Mouse (Mus musculus) Muller cell, postnatal 12 days (primary cell): ENCODE measurements around the gene Nav2.

Experiments
- DNase-seq: peaks from one replicate; pipeline ENCODE4 v3.0.0-alpha.2; 2015; ENCODE audit errors: inconsistent ontology term

Gene Nav2

DNA sequence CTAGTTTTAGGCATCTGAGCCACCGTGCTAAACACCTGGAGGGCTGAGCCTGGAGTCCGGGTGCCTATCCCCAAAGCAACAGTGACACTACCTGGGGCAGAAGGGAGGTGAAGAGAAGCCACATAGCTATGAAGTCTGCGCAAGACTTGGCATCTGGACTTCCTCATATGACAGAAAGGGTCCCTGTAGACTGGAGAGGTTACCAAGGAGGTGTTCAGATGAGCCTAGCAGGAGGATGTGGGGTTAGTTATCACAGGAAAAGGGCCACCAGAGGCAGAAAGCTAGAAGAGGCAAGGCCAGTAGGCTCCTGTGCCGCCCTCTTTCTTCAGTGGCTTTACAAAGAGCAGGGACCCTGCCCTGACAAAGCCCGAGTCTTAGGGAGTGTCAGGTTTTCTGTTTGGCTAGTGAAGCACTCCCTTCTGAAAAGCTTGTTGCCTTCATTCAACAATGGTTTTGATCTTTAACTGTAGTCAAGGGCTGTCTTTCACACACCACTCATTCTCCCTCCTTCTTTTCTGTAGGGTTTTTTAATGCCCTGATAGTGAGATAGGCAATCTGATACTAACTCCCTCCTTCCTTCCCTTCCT, 417.7 kb downstream of the Nav2 start:
- DNase-seq: no peak

DNA sequence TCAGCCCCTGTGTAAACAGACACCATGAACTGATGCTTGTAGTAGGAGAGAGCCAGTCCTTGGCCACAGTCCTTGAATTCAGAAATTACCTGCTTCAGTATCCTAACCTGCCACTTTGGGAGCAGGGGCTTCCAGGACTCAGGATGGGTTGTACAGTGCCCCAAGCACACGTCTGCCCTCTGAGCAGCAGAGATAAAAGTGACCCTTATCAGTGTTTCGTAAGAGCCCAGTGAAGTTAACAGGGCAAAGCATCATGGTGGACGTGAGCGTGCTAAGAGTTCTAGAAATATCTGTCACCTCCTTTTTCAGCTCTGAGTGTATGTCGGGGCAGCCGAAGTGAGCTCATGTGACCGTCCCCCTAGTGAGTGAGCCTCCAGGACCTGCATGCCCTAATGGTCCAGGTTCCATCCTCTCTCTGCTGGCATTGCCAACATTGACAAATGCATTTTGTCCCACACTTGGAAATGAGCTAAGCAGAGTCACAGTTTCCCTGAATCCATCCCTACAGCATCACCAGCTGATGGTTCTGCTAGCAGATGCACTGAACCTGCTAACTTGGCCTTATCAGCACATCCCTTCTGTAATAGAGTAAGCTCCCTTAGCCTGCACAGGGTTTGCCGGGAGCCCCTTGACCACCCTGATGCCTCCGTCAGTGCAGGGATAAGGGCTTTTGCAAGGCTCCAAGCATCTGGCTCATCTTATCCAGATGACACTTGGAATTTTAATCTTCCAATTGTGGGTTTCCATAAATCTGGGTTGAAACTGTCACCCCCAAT, 418.6 kb downstream of the Nav2 start:
- no peak for DNase-seq

DNA sequence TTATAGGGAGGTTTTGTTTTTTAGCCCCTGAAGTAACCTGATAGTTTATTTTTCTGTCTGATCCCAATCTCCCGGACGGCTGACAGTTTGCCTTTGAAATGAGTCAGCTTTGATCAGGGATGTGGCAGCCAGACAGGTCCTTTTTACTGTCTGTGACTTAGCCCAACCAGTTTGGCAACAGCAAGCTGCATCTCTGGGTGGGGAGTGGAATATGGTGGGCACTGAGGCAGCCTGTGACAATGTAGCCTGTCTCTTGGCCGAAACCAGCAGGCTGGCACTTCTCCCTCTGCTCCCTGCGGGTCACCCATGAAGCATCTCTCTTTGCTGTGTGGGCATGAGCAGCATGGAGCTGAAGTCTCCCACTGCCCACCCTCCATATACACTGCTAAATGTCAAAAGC, 421.7 kb downstream of the Nav2 start:
- DNase-seq: peak; percentile 63

DNA sequence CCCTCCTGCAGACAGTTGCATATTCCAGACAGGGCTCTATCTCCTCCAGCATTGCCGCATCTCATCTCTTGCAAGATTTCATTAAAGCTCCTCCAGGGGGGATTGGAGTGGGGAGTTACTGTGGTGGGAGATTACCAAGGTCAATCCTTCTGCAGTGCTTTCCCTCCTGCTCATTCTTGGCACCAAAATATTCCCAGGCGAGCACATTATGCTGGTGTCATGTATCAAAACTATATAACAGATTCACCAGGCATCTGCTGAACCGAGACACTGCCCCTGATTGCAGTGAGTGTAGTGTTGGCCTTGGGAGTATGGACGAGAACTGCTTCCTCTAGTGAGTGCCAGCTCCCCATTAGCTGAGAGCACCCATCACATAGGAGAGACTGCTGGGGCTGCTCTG, 423.4 kb downstream of the Nav2 start:
- no peak for DNase-seq

DNA sequence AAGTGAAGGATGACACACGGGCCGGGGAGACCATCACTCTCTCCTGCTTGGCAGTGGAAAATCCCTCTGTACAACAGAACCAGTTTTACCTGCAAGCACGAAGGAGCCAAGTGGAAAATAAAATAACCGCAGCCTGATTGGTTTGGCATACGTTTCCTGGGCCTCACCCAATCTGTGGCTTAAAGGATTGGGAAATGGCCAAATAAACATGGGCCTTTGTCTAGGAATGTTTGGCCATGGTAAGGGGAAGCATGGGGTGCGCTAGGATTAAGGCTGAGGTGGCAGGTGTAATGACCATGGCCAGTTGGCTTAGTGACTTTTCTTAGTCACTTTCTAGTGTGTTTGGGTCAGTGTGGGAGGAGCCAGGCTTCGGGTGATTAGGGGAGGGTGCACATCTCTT, 424.1 kb downstream of the Nav2 start:
- DNase-seq: no peak

DNA sequence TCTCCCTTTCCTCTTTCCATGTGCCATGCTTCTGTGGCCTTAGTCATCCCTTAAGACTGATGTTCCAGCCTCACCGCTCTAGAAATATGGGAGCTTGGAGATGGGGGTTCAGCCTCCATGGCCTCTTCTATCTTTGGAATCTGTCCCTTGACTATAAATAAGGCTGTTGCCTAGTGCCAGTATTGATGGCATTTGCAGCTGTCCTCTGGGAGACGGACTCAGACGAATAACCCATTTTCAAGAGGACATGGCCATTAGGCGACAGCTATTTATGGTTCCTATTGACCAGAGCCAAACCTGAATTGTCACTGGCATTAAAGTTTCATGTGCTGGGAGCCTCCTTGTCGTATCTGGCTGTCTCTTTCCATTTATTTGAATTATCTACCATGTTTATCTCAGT, 425.6 kb downstream of the Nav2 start:
- DNase-seq: no peak

DNA sequence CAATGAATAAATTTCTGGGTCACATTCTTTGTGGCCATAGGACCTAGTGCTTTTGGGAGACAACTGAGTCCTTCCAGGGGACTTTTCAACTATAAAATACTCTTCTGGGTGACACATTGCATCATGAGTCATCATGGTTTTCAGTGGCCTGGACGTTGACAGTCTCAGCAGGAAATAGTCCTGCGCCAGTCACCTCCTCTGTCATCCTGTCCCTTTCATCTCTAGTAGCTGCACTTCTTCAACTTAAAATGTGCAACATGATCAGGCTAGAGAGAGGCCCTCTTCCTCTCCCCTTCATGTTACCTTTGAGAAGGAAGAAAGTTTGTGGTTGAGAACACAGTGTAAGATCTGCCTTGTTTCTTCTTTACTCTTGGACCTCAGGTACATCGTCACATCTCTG, 426.5 kb downstream of the Nav2 start:
- DNase-seq: no peak

DNA sequence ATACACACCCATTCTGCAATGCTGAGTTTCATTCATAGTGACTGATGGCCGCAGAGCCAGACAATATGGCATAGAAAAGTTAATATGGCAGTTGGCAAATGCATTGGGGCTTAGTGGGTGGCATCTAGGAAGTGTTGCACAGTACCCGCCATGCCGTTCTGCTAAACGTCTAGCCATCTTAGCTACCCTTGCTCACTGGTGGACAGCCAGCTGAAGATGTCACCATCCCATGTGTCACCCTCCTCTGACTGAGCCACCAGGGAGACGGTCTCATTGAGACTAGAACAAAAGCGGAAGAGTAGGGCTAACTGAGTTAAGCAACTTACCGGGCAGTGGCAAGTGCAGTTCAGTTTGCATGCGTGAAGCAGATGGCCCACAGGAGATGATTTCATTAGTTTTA, 428.2 kb downstream of the Nav2 start:
- DNase-seq: no peak

DNA sequence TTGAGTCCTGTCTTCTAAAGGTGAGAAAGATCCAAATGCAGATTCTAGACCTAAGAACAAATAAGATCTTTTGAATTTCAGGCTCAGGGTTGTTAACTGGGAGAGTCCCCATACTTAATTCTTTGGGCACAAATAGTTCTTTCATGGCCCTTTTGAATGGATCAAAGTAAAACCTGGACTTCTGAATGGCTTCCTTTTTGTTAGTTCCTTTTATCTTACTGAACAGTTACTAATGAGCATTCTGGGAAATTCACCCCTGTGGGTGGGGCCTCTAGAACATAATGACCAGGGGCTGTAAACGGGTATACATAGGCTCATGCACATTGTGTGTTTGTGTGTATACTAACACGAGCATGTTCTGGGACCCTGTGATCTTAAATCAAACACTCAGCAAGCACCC, 429.2 kb downstream of the Nav2 start:
- no peak for DNase-seq

DNA sequence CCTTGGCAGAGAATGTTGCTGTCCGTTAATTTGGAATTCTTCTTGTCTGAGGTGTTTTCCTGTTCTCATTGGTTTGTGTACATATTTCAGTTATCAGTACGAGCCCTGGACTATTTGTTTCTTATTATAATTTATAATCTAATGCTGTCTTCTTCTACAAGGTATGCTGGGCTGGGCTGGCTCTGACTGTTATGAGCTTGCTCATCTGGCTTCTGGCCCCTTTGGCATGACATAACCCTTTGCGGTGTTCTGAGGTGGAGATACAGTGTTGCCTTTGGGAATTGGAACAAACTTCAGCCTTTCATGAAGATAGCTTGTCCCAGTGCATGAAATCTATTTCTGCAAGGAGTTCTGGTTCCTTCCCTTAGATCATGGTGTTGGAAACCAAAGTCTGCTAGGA, 431.4 kb downstream of the Nav2 start:
- DNase-seq: no peak

DNA sequence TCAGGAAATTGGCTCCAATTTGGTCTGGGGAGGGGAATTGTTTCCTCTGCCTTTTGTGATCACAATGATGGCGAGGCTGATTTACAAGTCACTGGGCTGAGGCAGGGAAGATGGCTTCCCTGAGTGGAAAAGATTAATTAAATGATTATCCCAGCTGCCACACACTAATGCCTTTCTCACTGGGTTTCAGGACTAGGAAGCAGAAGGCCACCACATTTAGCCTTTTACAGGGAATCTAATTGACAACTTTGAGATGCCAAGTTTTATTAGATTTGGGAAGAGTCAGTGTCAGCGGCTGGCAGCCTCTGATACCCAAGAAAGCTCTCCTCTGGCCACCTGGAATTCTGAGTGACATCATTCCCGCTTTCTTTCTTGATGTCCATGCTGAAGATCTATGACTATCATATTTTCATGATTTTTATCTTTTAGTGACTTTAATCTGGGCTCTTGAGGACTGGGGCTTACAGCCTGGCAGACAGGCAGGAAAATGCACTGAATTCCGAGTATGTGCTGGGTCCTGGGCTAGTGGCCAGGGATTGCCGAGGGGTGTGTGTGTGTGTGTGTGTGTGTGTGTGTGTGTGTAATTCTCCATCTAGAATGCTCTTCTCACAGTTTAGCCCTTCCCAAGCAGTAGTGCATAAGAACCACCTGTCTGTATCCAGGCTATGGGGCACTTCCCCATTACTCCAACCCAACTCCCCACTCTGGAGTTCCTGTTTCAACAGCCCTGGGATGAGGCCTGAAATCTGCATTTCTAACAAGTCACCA, 432.8 kb downstream of the Nav2 start:
- peak; percentile 69 for DNase-seq

DNA sequence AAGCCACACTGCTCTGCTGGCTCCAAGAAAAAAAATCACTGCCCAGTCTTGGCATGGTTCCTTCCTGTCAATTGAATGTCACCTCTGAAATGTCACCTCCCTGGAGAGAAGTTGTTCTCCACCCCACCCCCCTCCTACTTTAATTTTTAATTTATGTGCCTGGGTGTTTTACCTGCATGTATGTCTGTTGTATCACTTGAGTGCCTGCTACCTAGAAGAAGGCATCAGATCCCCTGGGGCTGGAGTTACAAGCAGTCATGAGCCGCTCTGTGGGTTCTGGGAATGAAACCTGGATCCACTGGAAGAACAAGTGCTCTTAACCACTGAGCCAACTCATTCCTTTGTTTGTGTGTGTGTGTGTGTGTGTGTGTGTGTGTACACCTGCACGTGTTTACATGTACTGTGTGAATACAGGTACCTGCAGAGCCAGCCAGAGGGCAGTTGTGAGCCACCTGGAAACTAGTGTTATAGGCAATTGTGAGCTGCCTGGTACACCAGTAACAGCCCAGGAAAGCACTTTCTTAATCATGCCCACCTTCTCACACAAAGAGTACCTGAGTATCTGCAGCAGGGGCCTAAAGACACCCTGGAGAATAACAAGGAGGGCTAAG, 433.5 kb downstream of the Nav2 start:
- no peak for DNase-seq

DNA sequence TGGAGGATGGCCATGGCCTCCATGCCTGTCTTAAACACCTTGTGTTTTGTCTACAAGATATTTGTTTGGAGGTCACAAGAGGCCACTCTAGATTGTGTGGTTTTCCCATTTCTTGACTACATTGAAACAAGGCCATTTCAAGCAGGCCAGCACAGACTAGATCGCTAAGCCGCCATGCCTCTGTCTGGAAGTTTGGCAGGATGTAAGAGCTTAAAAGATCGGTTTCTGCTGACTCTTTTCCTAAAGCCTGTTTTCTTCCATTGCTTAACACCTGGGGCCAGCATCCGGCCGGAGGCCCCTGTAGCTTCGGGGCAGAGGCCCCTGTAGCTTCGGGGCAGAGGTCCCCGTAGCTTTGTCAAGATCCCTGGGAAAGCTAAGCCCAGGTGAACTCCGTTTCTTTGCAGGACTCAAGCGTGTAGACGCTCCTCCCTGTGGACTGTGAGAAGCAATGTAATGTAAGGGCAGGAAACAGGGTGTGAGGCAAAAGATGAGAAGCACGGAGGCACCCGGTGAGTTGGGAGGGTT, 434.1 kb downstream of the Nav2 start:
- no peak for DNase-seq

DNA sequence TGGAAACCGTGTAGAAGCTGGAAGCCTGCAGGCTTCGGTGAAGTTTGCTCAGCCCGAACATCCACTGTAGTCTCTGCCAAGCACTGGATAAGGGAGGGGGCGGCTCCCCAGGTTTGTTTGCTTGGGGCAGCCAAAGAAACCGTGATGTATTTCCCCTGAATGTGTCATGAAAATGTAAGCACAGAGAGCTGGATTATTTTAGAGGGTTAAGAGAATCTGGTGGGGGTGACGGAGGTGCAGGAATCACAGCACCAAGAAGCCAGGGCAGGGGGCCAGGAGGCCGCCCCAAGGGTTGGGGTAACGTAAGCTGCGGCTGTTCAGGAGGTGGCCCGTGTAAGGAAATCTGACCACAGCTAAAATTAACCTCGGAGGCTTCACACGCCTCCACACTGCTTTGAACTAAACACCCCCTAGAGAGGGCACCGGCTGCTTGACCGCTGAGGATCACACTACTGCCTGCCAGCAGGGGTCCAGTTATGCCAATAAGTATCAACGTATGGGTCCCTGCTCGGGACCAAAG, 434.6 kb downstream of the Nav2 start:
- peak; percentile 67 for DNase-seq

DNA sequence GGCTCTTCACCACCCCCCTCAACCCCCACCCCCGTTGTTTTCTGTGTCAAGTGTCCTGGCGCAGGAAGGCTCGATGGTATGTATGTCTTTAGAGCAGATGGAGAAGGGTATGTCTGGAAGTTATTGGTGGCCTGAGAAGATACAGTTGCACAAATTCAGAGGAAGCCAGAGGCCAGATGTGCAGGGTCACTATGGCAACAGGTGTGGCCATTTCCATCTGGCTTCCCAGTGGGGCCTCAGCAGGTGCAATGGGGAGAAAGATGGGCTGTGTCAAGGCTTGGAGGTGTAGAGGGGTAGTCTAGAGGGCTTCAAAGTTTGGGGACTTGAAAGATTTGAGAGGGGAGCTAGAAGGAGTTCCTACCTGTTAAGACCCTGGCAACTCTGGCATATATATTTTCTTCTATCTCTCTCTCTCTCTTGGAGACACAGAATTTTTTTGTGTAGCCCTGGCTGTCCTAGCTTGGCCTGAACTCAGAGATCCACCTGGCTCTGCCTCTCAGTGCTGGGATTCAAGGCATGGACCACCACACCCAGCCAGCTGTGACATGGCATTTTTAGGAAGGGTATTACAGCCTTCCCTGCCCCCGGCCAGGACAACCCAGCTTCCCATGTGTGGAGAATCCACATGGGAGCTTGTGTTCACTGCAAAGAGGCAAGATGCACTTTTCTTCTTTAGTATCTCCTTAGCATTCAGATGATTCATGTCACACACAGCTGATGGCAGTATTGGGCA, 435.4 kb downstream of the Nav2 start:
- DNase-seq: no peak

DNA sequence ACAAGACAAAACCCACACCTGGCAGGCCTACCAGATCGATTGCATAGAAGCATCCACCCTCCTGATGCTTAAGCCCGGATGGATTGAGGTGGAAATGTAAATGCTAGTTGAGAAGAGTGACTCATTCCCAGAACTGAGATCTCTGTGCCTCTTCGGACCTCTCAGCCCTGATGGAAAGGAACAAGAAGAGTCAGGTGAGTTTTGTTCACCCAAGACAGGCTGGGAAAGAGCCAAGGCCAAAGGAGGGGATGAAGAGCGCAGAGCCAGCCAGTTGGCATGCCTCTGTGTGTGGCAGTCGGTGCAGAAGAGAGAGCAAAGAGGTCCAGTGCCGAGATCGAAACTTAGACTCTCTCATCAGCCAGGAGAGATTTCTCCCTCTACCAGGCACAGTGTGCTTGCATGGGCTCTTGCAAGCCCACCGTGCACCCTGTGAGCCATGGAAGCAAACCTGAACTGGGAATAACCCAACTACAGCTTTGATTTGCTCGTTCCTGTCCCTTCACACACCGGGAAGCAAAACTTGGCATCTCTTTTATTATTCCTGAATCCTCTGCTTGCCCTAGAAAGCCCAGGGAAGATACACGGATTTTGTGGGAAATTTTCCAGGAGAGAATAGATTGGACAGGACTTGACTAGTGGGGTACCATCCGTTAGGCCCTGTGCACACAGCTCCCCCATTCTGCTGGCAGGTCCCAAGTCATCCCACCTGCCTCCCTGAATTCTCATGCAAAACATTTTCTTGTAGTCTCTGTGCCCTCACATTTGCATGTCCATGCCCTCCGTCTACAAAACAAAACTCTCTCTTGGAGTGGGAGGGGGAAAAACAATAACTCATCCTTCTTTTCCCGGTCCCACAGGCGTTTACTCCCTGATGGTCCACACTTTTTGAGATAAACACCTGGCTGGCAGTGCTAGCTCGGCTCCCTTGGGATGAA, 439.1 kb downstream of the Nav2 start:
- no peak for DNase-seq

DNA sequence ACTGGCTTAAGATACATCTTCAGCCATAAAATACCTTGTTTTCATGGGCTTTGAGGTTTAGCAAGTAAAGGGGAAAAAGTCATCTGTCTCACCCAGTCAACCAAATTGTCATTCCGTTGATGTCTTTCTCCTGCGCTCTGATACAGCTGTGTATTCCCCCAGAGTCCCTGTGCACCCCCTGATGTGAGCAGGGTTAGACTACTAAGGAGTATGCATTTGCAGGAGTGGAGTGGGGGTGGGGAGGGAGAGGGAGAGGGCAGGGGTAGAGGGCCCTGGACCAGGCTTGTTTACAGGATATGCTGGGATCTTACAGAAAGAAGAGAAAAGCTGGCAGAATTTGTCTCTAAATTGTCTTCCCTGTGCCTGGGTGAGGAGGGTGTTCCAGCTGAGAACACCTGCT, 440.1 kb downstream of the Nav2 start:
- DNase-seq: no peak

DNA sequence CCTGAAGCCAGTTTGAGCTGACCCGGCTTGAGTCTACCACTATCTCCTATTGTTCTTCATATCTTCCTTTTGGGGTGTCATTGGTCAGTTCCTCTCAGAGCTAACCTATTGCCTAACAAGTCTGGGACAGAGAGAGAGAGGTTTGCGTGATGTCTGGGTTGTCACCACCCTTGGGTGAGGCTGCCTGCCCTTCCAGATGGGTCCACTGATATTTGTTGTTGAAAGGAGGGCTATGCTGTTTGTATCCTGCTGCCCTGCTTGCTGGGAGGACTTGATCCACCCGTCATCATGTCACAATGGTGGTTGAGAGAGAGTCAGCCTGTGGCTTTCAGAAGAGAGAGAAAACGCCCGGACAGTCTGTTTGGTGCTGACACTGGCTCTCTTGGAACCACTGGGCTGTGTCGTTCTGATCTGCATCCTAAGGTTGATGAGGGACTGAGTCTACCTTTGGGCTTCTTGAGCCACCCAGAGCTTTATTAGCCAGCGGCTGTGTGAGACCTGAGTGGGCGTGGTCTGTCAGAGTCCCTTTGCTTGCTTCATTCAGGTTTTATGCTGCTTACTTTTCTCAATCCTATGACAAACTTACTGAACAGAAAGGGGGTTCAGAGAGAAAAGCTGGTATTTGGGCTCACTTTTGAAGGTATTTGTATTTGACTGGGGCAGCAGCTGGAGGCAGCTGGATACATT, 441.9 kb downstream of the Nav2 start:
- DNase-seq: no peak

DNA sequence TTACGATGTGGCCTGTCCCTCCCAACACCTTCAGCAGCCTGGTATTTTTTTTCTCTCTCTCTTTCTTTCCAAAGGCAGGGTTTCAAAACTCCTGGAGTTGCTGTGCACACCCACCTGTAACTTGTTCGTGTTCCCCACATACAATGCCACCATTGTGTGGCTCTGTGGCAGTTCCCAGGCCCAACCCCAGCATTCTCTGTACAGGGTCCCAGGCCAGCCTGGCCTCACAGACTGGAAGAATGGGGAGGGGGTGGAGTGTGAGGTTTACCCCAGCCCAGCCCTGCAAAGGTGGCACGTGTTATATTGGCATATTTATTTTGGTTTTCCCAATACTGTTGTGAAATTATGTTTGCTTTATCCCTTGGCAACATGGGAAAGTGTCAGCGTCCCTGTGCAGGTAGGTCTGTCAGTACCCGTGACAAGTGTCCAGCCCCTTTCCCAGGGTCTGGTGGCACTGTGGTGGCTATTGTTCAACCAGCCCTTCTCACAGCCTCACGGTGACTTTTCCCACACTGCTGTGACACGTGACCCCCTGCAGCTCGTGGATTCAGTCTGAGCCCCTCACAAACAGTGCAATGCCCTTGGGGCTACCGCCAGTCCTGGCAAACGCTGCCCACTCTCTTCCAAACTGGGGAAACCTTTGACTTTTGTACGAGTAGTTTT, 443.2 kb downstream of the Nav2 start:
- no peak for DNase-seq
